Mouse (Mus musculus): ENCODE measurements around the gene Atp1a3.

DNA sequence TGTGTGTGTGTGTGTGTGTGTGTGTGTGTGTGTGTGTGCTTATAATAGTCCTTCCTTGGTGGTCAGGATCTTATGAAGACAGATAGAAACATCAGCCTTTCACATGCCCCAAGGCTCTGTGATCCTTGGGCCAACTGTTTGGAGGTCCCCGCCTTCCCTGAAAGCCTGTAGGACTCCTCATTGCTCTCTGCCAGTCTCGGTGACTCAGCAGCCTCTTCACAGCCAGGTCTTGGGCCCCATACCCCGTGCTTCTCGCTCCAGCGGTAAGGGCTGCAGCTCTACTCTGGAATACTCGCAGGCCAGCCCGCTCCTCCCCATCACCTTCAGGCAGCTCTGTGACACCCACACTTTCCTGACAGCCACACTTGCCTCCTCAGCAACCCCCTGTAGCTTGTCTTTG lies 20.7 kb upstream of the Atp1a3 start:
- no peak for TF ChIP-seq CTCF (IDR thresholded peaks at IDR 0.05; ENCODE audit: low read depth)
- TF ChIP-seq EP300 (IDR thresholded peaks at IDR 0.05; ENCODE audit: low read depth): no peak
